Mouse (Mus musculus) intestine, embryonic 16.5 days (tissue): ENCODE data around the gene Tiprl. TPM values are rescaled to one million over a fixed set of nuclear protein-coding genes. Genes with fewer than 3 reads are reported as not detected.

Experiments used
- ATAC-seq: fragments of 200-750 bp; cut with Nextera tagmentation; 2 replicates; pipeline ENCODE4 v1.8.0; 2017; ENCODE audit warnings: moderate TSS enrichment, moderate library complexity
- H3K27ac ChIP-seq: fragments of 300-500 bp; sonication (generic); 2 replicates; pipeline ENCODE4 v1.5.1; 2014; ENCODE audit warnings: mild to moderate bottlenecking, low read length
- H3K27me3 ChIP-seq: fragments of 300-500 bp; sonication (generic); replicated peaks from 2 replicates; pipeline ENCODE4 v1.6.1; 2014; ENCODE audit warnings: low read length, control low read depth, mixed read lengths; ENCODE audit not compliant: control insufficient read depth, insufficient read depth
- H3K36me3 ChIP-seq: fragments of 300-500 bp; sonication (generic); 2 replicates; pipeline ENCODE4 v1.6.1; 2014; ENCODE audit warnings: low read length, control low read depth; ENCODE audit not compliant: control insufficient read depth, insufficient read depth
- H3K4me1 ChIP-seq: fragments of 300-500 bp; sonication (generic); 2 replicates; pipeline ENCODE4 v1.6.1; 2014; ENCODE audit warnings: low read length, control low read depth, mixed read lengths; ENCODE audit not compliant: control insufficient read depth, insufficient read depth
- H3K4me2 ChIP-seq: fragments of 300-500 bp; sonication (generic); 2 replicates; pipeline ENCODE4 v1.6.1; 2014; ENCODE audit warnings: low read depth, low read length, control low read depth
- H3K4me3 ChIP-seq: fragments of 300-500 bp; sonication (generic); 2 replicates; pipeline ENCODE4 v1.5.1; 2014; ENCODE audit warnings: mild to moderate bottlenecking, low read length
- H3K9ac ChIP-seq: fragments of 300-500 bp; sonication (generic); 2 replicates; pipeline ENCODE4 v1.6.1; 2014; ENCODE audit warnings: low read depth, low read length
- H3K9me3 ChIP-seq: fragments of 300-500 bp; sonication (generic); 2 replicates; pipeline ENCODE4 v1.6.1; 2016; ENCODE audit warnings: low read length, control low read depth; ENCODE audit not compliant: control insufficient read depth
- WGBS: fragments of 180-500 bp; shearing (Covaris S2); extraction: QIAGEN DNeasy Blood & Tissue Kit; methylation state at CpG from one replicate; pipeline ENCODE4 v1.1.7; 2014; 5-methylcytosine and 5-hydroxymethylcytosine counted together
- polyA plus RNA-seq: library from polyadenylated mRNA; unstranded; fragments of >200 nt; fragmentation: Nextera tagmentation; extraction: Ambion mirVana; gene quantifications from 2 replicates; pipeline ENCODE4 v1.2.1, GENCODE M21; 2015

Tiprl gene
- polyA plus RNA-seq, 1 experiment from 2014 or later, result 83.9 TPM

DNA sequence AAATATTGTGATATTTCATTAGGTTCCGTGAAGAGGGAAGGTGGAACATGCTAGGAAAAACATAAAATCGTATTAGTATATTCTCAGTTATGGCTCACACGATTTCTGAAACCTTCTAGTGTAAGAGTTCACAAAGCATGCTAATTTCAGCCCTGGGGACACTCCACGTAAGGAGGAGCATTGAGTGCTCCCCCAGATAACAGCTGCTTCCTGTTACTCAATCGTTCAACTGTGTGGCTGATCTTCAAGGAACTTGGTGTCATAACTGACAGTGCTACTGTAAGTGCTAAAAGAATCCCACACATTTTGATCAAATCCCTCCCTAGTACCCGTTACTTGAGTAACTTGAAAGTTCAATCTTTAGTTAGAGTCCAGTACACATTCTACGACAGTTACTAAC, 21.0 kb downstream of the Tiprl start:
- 83% methylated on average over 7 of the region's 7 CpGs for WGBS
- Histone ChIP-seq H3K4me3 (no peak overlapping the region), H3K4me2 (no peak overlapping the region), H3K9me3 (no peaks in the 10 kb centered on the region), H3K27me3 (no peaks in the 10 kb centered on the region), H3K36me3 (peaks cover 15% of the 10 kb centered on the region; the same call in 1 of the 2 replicates), H3K4me1 (no peaks in the 10 kb centered on the region), H3K27ac (no peak overlapping the region), H3K9ac (no peak overlapping the region)
- no peak for ATAC-seq

- WGBS, result 27% methylated on average over 2 of the region's 2 CpGs
- Histone ChIP-seq H3K36me3 (no peaks in the 10 kb centered on the region), H3K4me2 (no peak overlapping the region), H3K9me3 (no peaks in the 10 kb centered on the region), H3K4me3 (no peak overlapping the region), H3K27ac (no peak overlapping the region), H3K9ac (no peak overlapping the region), H3K27me3 (no peaks in the 10 kb centered on the region), H3K4me1 (peaks cover 2% of the 10 kb centered on the region; the same call in 1 of the 2 replicates)
- no peak for ATAC-seq
Measured at GRCm38 (mm10) chr1:165205591-165205990, 31.2 kb downstream of the Tiprl start.

DNA sequence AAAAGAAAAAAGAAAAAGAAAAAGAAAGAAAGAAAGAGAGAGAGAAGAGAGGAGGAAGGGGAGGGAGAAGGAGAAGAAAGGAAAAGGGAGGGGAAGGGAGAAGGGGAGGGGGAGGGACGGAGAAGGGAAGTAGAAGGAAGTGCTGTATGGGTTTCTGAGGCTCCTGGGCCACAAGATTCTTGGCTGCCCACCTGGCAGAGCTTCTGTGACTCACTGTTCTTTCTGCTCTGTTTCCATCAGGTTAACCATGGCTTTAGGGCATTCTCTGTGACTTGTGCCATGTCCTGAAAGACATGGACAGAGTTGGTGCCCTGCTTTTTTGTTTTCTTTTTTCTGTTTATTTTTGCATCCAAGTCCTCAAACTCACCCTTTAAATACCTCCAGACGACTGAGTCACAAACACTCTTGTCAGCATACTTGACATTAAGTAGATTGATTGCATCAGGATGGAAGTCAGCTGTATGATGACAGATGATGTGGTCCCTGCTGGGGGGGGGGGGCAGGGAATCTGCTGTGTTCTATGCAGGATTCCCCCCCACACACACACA, 33.2 kb downstream of the Tiprl start:
- WGBS, result 55% methylated on average over 2 of the region's 2 CpGs
- ATAC-seq, result no peak

GRCm38 (mm10) chr1:165201445-165202012, 35.3 kb downstream of the Tiprl start:
- H3K4me2 ChIP-seq, result no peak overlapping the region
- WGBS, result 74% methylated on average over 4 of the region's 4 CpGs
- peaks cover 6% of the 10 kb centered on the region; the same call in 1 of the 2 replicates for H3K4me1 ChIP-seq
- no peak overlapping the region for H3K27ac ChIP-seq
- H3K27me3 ChIP-seq, result no peaks in the 10 kb centered on the region
- ATAC-seq, result no peak
- no peak overlapping the region for H3K9ac ChIP-seq
- H3K4me3 ChIP-seq, result no peak overlapping the region
- no peaks in the 10 kb centered on the region for H3K9me3 ChIP-seq
- no peaks in the 10 kb centered on the region for H3K36me3 ChIP-seq

More for the DNA sequence above, 33.2 kb downstream of the Tiprl start:
- Histone ChIP-seq H3K4me1 (peaks cover 2% of the 10 kb centered on the region; the same call in 1 of the 2 replicates), H3K9ac (no peak overlapping the region), H3K4me3 (no peak overlapping the region), H3K27ac (no peak overlapping the region), H3K36me3 (no peaks in the 10 kb centered on the region), H3K27me3 (no peaks in the 10 kb centered on the region), H3K4me2 (no peak overlapping the region), H3K9me3 (no peaks in the 10 kb centered on the region)

GRCm38 (mm10) chr1:165200748-165201147, 36.0 kb downstream of the Tiprl start:
- H3K4me3 ChIP-seq, result no peak overlapping the region
- H3K36me3 ChIP-seq, result no peaks in the 10 kb centered on the region
- no peak overlapping the region for H3K4me2 ChIP-seq
- WGBS, result 73% methylated on average over 8 of the region's 8 CpGs
- H3K9me3 ChIP-seq, result no peaks in the 10 kb centered on the region
- H3K4me1 ChIP-seq, result peaks cover 6% of the 10 kb centered on the region; the same call in 1 of the 2 replicates
- no peak for ATAC-seq
- H3K9ac ChIP-seq, result no peak overlapping the region
- H3K27me3 ChIP-seq, result no peaks in the 10 kb centered on the region
- H3K27ac ChIP-seq, result no peak overlapping the region

DNA sequence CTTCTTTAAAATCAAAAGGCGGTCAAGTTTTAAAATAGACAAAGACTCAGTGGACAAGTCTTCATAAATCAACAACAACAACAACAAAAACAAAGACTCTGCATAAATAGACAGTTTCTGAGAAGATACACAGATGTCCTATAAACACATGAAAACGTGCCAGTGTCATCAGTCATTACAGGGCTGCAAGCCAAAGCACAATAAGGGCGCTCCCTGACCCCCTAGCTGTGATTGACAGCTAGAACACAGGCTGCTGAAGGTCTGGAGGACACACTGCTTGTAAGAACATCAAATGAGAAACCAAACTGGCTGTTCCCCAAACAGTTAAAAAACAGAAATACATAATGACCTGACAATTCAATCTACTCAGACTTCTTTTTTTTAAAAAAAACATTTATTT, 37.2 kb downstream of the Tiprl start:
- Histone ChIP-seq H3K27ac (no peak overlapping the region), H3K9ac (no peak overlapping the region), H3K27me3 (no peaks in the 10 kb centered on the region), H3K4me2 (no peak overlapping the region), H3K36me3 (no peaks in the 10 kb centered on the region), H3K9me3 (no peaks in the 10 kb centered on the region), H3K4me3 (no peak overlapping the region), H3K4me1 (peaks cover 16% of the 10 kb centered on the region)
- WGBS, result 75% methylated on average over 3 of the region's 3 CpGs
- no peak for ATAC-seq

- WGBS, result 45% methylated on average over 1 of the region's 1 CpGs
- Histone ChIP-seq H3K27me3 (no peaks in the 10 kb centered on the region), H3K4me1 (peaks cover 18% of the 10 kb centered on the region), H3K4me3 (no peak overlapping the region), H3K9ac (no peak overlapping the region), H3K36me3 (no peaks in the 10 kb centered on the region), H3K4me2 (no peak overlapping the region), H3K27ac (no peak overlapping the region), H3K9me3 (no peaks in the 10 kb centered on the region)
- no peak for ATAC-seq
Measured at GRCm38 (mm10) chr1:165198951-165199350, 37.8 kb downstream of the Tiprl start.

DNA sequence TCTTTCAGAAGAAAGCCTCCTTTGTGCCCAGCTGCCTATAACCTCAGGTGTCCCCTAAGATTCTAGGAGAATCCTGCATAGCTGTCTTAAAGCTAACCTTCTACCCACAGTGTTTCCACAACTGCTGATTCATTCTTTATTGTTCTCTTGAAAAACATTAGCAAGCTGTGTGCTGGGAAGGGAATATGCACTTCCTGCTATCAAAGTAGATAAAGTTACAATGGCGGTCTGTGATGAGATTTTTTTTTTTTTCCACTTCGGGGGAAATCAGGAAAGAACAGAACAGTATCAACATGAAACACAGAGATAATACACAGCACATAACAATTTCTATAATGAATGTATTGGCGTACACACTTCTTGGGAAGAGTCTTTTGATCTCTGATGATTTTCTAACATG, 38.9 kb downstream of the Tiprl start:
- WGBS, result 48% methylated on average over 3 of the region's 3 CpGs
- no peaks in the 10 kb centered on the region for H3K27me3 ChIP-seq
- ATAC-seq, result no peak
- H3K4me1 ChIP-seq, result peaks cover 18% of the 10 kb centered on the region
- H3K9me3 ChIP-seq, result no peaks in the 10 kb centered on the region
- H3K27ac ChIP-seq, result peak overlapping the region; percentile 45; the same call in 1 of the 2 replicates
- no peaks in the 10 kb centered on the region for H3K36me3 ChIP-seq
- no peak overlapping the region for H3K9ac ChIP-seq
- no peak overlapping the region for H3K4me2 ChIP-seq
- H3K4me3 ChIP-seq, result no peak overlapping the region

- Histone ChIP-seq H3K4me2 (no peak overlapping the region), H3K36me3 (no peaks in the 10 kb centered on the region), H3K9ac (no peak overlapping the region), H3K4me3 (no peak overlapping the region), H3K27ac (peak overlapping the region; percentile 69), H3K27me3 (no peaks in the 10 kb centered on the region), H3K4me1 (peaks cover 18% of the 10 kb centered on the region), H3K9me3 (no peaks in the 10 kb centered on the region)
- WGBS, result 70% methylated on average over 3 of the region's 3 CpGs
- no peak for ATAC-seq
Measured at GRCm38 (mm10) chr1:165195396-165195960, 41.3 kb downstream of the Tiprl start.
